ENCODE assay signal across 9 mouse cellular contexts in genomic region chr4:114843097-114843721, GRCm38 (mm10). TPM values are rescaled to one million over a fixed set of nuclear protein-coding genes. Genes with fewer than 3 reads are reported as not detected.
A peak's percentile ranks its signal among the peaks of the same experiment; 100 is the strongest.
DNase-seq lines count a peak whose midpoint lies in the region; ATAC-seq lines count a peak whose summit lies in the region.
"Had no signal": no experiment of that assay in that cellular context is flagged by ENCODE, and none has a peak within 500 bp of the region (broad histone marks: within the 10 kb centered on the region; RNA-seq: fewer than 3 reads in every experiment).

No protein-coding gene starts in this region.

- ATAC-seq in heart, embryonic 12.5 days (ENCODE audit: insufficient number of reproducible peaks, low FRiP score) = no peak
- peak; percentile 33; the same call in 1 of the 2 replicates for ATAC-seq in hindbrain, embryonic 15.5 days (ENCODE audit: low FRiP score, low read depth)
- ATAC-seq in megakaryocyte progenitor cell, adult 5-6 weeks (replicated peaks; ENCODE audit: poor library complexity) = 0 out of 2 replicates have a peak, but pooled peaks have one; percentile 9

- H3K4me1 ChIP-seq in heart, embryonic 12.5 days (replicated peaks) = peaks cover 11% of the 10 kb centered on the region
- peaks cover 8% of the 10 kb centered on the region for H3K4me1 ChIP-seq in hindbrain, embryonic 15.5 days (replicated peaks)

- peak overlapping the region; percentile 64 for H3K9ac ChIP-seq in heart, embryonic 12.5 days
- peak overlapping the region; percentile 35 for H3K9ac ChIP-seq in hindbrain, embryonic 15.5 days

- H3K27ac ChIP-seq in heart, embryonic 12.5 days (ENCODE audit: poor library complexity, severe bottlenecking) = no peak overlapping the region
- H3K27ac ChIP-seq in hindbrain, embryonic 15.5 days (replicated peaks) = no peak overlapping the region

- H3K9me3 ChIP-seq in heart, embryonic 12.5 days (replicated peaks) = peaks cover 6% of the 10 kb centered on the region
- H3K9me3 ChIP-seq in hindbrain, embryonic 15.5 days = no peaks in the 10 kb centered on the region

- no peaks in the 10 kb centered on the region for H3K36me3 ChIP-seq in heart, embryonic 12.5 days
- no peaks in the 10 kb centered on the region for H3K36me3 ChIP-seq in hindbrain, embryonic 15.5 days

- H3K4me2 ChIP-seq in heart, embryonic 12.5 days = peak overlapping the region; percentile 85
- H3K4me2 ChIP-seq in hindbrain, embryonic 15.5 days = peak overlapping the region; percentile 89

- no peak for DNase-seq in heart, adult 9 months (ENCODE audit: low spot score in 2 of 2)
- DNase-seq in ZHBTc4 (ENCODE audit: low read depth, low spot score) = peak; percentile 42
- DNase-seq in adrenal gland, postnatal 14 days = no peak
- DNase-seq in cerebellum, postnatal 4 days (ENCODE audit: low spot score in 2 of 2) = no peak
- DNase-seq in frontal cortex, postnatal 36 days (ENCODE audit: low spot score in 2 of 2) = no peak

- peaks cover 88% of the 10 kb centered on the region for H3K27me3 ChIP-seq in heart, embryonic 12.5 days (replicated peaks)
- H3K27me3 ChIP-seq in hindbrain, embryonic 15.5 days = peaks cover 37% of the 10 kb centered on the region

- peak overlapping the region; percentile 49 for H3K4me3 ChIP-seq in heart, embryonic 12.5 days
- peak overlapping the region; percentile 45 for H3K4me3 ChIP-seq in hindbrain, embryonic 15.5 days

- under 1% methylated on average over 51 of the region's 51 CpGs for WGBS in heart, embryonic 12.5 days
- under 1% methylated on average over 51 of the region's 51 CpGs for WGBS in hindbrain, embryonic 15.5 days

RNA-seq across cellular contexts. Expression of gene Gm12830, which starts 21.7 kb away (rescaled TPM):
- not detected in 2 replicates for polyA plus RNA-seq in heart, embryonic 12.5 days (2016; fragmentation: Nextera tagmentation; extraction: Ambion mirVana)
- not detected in 2 replicates for polyA plus RNA-seq in hindbrain, embryonic 15.5 days (2015; fragmentation: Nextera tagmentation; extraction: Ambion mirVana)
- not detected in 2 replicates for total RNA-seq in megakaryocyte progenitor cell, adult 5-6 weeks (2015)
- not detected in 2 replicates for total RNA-seq in megakaryocyte progenitor cell, adult 5-6 weeks (2017)
- total RNA-seq in adrenal gland, postnatal 14 days (2021) = not detected in 2 replicates
- polyA plus RNA-seq: spleen, adult 2 months had no signal
